Mouse (Mus musculus) left cerebral cortex, adult 2 months (tissue): ENCODE results near the gene Pbld1. TPM values are rescaled to one million over a fixed set of nuclear protein-coding genes. Genes with fewer than 3 reads are reported as not detected.

Experiments used
- DNase-seq, 2 experiments: peaks; one replicate each; pipeline ENCODE4 v3.0.0; 2021 to 2022; ENCODE audit warnings: low spot score in 2 of 2, mixed read lengths in 1 of 2; ENCODE audit errors: extremely low spot score in 1 of 2
- H3K27ac ChIP-seq: fragments of 200-600 bp; 2 replicates; pipeline ENCODE4 v1.8.1; 2022
- H3K4me3 ChIP-seq: fragments of 200-600 bp; 2 replicates; pipeline ENCODE4 v1.8.1; 2022
- CTCF ChIP-seq: fragments of 200-600 bp; IDR thresholded peaks from 2 replicates; pipeline ENCODE4 v1.8.1; 2022; ENCODE audit warnings: antibody characterized with exemption, mild to moderate bottlenecking, moderate library complexity
- intact Hi-C: fragments of 180-260 bp; cut with DNase I; formaldehyde crosslinking; loops from one replicate; pipeline ENCODE4 v1.15.1; 2025
- long read RNA-seq, 2 experiments: library from polyadenylated mRNA; stranded (forward); transcript quantifications; one replicate each; pipeline ENCODE4 v2.0.0; 2021; ENCODE audit warnings: borderline mapping rate in 2 of 2
- total RNA-seq, 2 experiments: library from RNA; stranded (reverse); gene quantifications; 2 replicates each; pipeline ENCODE4 v1.2.3; 2021

The Pbld1 gene
- total RNA-seq: under 1 TPM; 0.23 to 0.66 TPM
- long read RNA-seq, experiment 1: 0 reads
- long read RNA-seq, experiment 2: 0 reads

- no peak for DNase-seq
- Histone ChIP-seq H3K27ac (no peak within 1 kb of the TSS), H3K4me3 (no peak within 1 kb of the TSS)
- no peak for TF ChIP-seq CTCF
- intact Hi-C loops: loop anchor here (10.0 kb wide), 1 partner anchor 245 kb away; no protein-coding TSS in a partner anchor
Measured at GRCm38 (mm10) chr10:63059862-63060261, at the start of gene Pbld1. TSS of gene Pbld1 (plus strand) at chr10:63060162.

GRCm38 (mm10) chr10:63010268-63010667 lies 49.7 kb upstream of the Pbld1 start:
- H3K27ac ChIP-seq: no peak overlapping the region
- H3K4me3 ChIP-seq: no peak overlapping the region
- DNase-seq: no peak
- TF ChIP-seq CTCF: no peak
- intact Hi-C loops: no loop called here

- intact Hi-C loops: no loop called here
- no peak overlapping the region for H3K27ac ChIP-seq
- DNase-seq: no peak
- H3K4me3 ChIP-seq: no peak overlapping the region
- no peak for TF ChIP-seq CTCF
Measured at GRCm38 (mm10) chr10:63011556-63011955, 48.4 kb upstream of the Pbld1 start.

- intact Hi-C loops: no loop called here
- Histone ChIP-seq H3K4me3 (no peak overlapping the region), H3K27ac (no peak overlapping the region)
- no peak for DNase-seq
- no peak for TF ChIP-seq CTCF
Measured at GRCm38 (mm10) chr10:63013476-63013875, 46.5 kb upstream of the Pbld1 start.

GRCm38 (mm10) chr10:63014168-63014567 lies 45.8 kb upstream of the Pbld1 start:
- no peak for DNase-seq
- H3K27ac ChIP-seq: no peak overlapping the region
- H3K4me3 ChIP-seq: no peak overlapping the region
- no peak; the same call in 1 of the 2 replicates for TF ChIP-seq CTCF
- intact Hi-C loops: no loop called here

- Histone ChIP-seq H3K27ac (no peak overlapping the region), H3K4me3 (no peak overlapping the region)
- DNase-seq: no peak
- intact Hi-C loops: no loop called here
- TF ChIP-seq CTCF: no peak
Measured at GRCm38 (mm10) chr10:63019304-63019703, 40.7 kb upstream of the Pbld1 start.

- peak overlapping the region; percentile 85 for H3K4me3 ChIP-seq
- no peak for TF ChIP-seq CTCF
- intact Hi-C loops: loop anchor here (5.0 to 10.0 kb wide), 6 partner anchors 46 to 534 kb away; partner anchors contain the start of genes Dnajc12, Herc4, Sirt1 and Vps26a
Measured at GRCm38 (mm10) chr10:63021702-63022101, 38.3 kb upstream of the Pbld1 start.

GRCm38 (mm10) chr10:63022541-63023120 lies 37.3 kb upstream of the Pbld1 start:
- Histone ChIP-seq H3K4me3 (peak overlapping the region; percentile 85), H3K27ac (peak overlapping the region; percentile 100)
- intact Hi-C loops: loop anchor here (1.0 to 10.0 kb wide), 7 partner anchors 42 to 535 kb away; partner anchors contain the start of genes Dnajc12, Herc4, Rufy2 and Sirt1
- no peak for DNase-seq
- no peak for TF ChIP-seq CTCF

More at GRCm38 (mm10) chr10:63021702-63022101, 38.3 kb upstream of the Pbld1 start:
- DNase-seq: no peak
- H3K27ac ChIP-seq: no peak overlapping the region

GRCm38 (mm10) chr10:63023121-63023748 lies 36.7 kb upstream of the Pbld1 start:
- TF ChIP-seq CTCF: no peak
- intact Hi-C loops: loop anchor here (1.0 to 10.0 kb wide), 7 partner anchors 43 to 536 kb away; partner anchors contain the start of genes Dnajc12, Herc4, Rufy2 and Sirt1
- peak overlapping the region; percentile 85 for H3K4me3 ChIP-seq
- peak; percentile 63 to 68 for DNase-seq
- H3K27ac ChIP-seq: peak overlapping the region; percentile 100

- peak within 1 kb of the TSS; percentile 85 for H3K4me3 ChIP-seq
- H3K27ac ChIP-seq: peak within 1 kb of the TSS; percentile 100
- intact Hi-C loops: loop anchor here (1.0 to 10.0 kb wide), 8 partner anchors 43 to 537 kb away; partner anchors contain the start of genes Dnajc12, Herc4, Rufy2 and Sirt1
- peak; percentile 98 to 99 for DNase-seq
- TF ChIP-seq CTCF: no peak
Measured at GRCm38 (mm10) chr10:63023749-63024579, 36.0 kb upstream of the Pbld1 start, which contains the start of the genes Hnrnph3 and Pbld2. TSS of gene Hnrnph3 (minus strand) at chr10:63024217. TSS of gene Pbld2 (plus strand) at chr10:63024315.

GRCm38 (mm10) chr10:63024580-63024910 lies 35.4 kb upstream of the Pbld1 start:
- H3K27ac ChIP-seq: peak overlapping the region; percentile 100
- TF ChIP-seq CTCF: peak; percentile 36
- H3K4me3 ChIP-seq: peak overlapping the region; percentile 85
- intact Hi-C loops: loop anchor here (1.0 to 10.0 kb wide), 7 partner anchors 43 to 537 kb away; partner anchors contain the start of genes Dnajc12, Herc4, Sirt1 and Vps26a
- DNase-seq: peak; percentile 48 to 55
